Mouse (Mus musculus): ENCODE measurements at regions not wholly inside any gene's neighbourhood (a gene's known extent, or its start where the extent isn't known, plus 50 kb on each side); places are given as distances from the start of the nearest gene placed in this dataset.

DNA sequence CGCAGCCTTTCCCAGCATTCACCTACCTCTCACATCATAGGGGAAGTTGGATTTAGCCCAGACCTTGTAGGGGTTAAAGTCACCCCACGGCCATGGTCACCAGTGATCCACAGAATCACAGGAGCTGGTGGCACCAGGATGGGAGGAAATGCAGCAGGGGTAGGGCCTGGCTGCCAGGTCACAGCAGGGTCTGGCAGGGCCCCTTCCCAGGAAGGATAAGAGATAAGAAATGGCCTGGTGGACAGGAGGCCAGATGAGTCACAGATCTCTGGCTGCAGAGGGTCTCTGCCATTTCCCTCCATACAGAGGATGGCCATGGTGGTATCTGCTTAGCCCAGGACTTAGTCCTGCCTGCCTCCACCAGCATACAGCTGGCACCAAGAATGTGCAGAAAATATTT is 103.0 kb downstream of the Cstad start:
- no peak for DNase-seq

DNA sequence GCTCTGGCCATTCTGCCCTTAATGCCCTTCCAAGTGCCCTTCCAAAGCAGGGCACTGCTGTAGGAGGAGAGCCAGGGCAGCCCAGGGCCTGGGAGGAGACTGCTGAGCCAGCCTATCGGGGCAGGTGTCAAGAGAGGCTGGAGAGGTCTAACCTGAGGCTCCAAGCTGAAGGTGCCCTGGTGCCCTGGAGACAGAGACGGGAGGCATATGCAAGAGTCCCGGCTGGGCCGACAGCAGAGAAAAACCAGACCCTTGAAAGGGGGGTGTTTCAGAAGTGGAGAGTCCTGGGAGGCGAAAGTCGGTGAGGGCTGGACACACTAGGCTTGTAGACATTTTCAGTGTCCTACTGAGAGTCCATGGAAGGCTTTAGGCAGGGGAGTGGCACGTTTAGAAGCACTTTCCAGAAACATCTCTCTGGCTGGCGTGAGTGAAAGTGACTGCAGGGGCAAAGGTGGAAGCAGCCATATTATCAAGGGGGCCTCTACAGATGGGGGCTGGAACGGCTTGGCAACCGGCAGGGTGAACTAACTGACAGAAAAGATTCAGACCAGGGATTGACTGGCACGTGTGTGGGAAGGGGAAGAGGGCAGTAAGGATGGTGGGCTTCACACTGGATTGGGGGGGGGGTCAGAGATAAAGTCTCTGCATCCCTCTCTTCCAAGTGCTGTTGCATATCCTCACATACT is 101.1 kb downstream of the Cstad start:
- no peak for DNase-seq

GRCm38 (mm10) chr2:30695041-30695440 is 100.2 kb downstream of the Cstad start:
- DNase-seq, result no peak

- peak; percentile 79 for DNase-seq
Measured at GRCm38 (mm10) chr2:30693206-30694035, 98.6 kb downstream of the Cstad start.

GRCm38 (mm10) chr2:30692561-30693205 is 97.8 kb downstream of the Cstad start:
- DNase-seq, result peak; percentile 52

DNA sequence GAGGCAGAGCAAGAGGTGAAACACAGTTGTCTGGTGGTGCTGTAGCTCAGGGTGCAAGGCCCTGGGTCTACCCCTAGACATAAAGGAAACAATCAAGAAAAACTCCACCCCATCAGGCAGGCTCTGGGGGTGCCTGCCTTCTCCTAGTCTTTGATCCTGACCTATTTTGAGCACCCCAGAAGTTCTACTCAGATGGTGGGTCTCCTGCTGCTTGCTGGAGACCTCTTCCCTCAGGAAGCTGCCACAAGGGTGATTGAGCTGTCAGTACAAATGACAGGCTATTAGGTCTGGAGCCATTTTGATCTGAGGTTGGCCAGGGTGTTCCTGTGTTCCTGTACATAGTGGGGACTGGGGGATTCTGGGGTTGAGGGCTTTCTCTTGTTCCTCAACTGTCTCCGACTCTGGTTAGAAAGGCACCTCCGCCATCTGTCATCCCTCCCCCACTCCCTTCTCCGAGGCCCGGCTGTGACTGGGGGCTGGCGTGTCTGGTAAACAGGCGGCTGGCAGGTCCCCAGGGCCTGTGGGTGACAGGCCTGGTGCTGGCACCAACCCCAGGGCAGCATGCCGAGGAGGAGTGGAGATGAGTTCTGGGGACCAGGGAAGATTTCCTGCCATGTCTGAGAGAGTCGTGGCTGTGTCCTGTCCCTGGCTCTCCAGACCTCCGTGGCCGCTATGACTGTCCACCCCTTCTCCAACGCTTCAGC is 97.2 kb downstream of the Cstad start:
- DNase-seq, result peak; percentile 89

GRCm38 (mm10) chr2:30690925-30691856 is 96.4 kb downstream of the Cstad start:
- peak; percentile 43 for DNase-seq

DNA sequence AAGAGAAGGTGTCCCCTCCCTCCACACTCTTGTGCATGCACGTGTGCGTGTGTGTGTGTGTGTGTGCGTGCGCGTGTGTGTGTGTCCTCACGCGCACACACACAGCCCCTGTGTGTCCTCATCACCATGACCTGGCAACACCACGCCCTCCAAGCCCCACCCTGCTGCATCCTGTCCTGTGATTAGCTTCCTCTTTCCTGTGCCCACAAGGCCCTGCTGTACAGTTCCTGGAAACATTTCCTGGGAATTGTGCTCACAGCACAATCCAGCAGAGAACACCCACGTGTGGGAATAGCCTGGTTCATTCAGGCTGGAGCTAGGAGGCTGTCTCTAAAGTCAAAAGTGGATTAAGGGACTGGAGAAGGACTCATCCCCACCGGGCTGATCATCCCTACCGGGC is 95.5 kb downstream of the Cstad start:
- DNase-seq, result peak; percentile 73

DNA sequence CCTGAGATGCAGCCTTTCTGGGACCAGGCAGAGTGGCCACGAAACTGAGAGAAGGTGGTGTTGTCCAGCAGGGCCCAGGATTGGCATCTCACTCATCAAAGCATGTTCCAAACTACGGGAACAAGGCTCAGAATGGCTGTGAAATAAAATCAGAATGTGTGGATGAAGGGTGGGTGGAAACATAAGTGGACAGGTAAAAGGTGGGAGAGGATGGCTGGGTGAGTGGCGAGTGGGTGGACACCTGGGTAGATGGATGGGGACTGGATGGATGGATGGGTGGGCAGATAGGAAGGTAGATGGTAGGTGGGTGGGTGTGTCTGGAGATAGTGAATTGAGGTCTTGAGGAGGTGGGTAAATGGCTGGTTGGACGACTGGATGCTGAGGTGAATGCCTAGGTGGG is 93.6 kb downstream of the Cstad start:
- DNase-seq, result no peak

DNA sequence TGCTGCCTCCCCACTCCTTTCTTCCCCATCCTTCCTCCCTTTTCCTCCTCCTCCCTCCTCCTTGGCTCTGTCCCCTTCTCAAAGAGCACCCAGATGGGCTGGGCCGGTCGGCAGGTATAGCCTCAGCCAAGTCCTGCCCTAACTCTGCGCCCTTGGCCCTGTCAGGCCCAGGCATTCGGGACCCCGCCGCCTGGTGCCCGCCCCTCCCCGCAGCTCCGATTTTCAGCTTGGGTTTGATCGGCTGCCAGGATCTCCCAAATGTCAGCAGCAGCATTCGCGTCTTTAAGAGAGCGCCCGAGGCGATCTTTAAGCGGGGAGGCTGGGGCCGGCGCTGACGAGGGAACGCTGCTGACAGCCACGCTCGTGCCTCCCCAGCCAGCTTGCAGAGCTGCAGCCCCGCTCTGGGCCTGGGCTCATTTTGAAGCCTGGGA is 92.3 kb downstream of the Cstad start:
- peak; percentile 71 for DNase-seq

DNA sequence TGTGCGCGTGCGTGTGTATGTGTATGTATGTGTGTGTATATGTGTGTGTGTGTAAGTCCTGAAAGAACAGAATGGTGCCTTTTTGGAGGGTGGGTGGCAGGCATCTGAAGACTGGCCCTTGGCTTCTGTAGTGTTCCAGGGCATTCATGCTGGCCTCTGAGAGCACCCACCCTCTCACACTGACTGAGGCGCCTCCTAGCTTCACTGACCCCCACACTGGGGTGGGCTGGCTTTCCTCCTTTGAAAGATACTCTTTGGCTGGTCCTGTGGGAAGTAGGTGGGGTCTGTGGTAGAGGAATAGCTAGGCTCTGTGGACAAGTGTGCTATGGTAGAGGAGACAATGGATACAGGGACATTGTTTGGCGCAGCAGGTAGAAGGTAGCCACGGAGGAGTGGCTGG is 91.5 kb downstream of the Cstad start:
- no peak for DNase-seq

GRCm38 (mm10) chr2:30685137-30685860 is 90.5 kb downstream of the Cstad start:
- DNase-seq, result peak; percentile 48

- no peak for DNase-seq
Measured at GRCm38 (mm10) chr2:30684461-30684860, 89.6 kb downstream of the Cstad start.

GRCm38 (mm10) chr2:30682146-30682825 is 87.4 kb downstream of the Cstad start:
- DNase-seq, result no peak

DNA sequence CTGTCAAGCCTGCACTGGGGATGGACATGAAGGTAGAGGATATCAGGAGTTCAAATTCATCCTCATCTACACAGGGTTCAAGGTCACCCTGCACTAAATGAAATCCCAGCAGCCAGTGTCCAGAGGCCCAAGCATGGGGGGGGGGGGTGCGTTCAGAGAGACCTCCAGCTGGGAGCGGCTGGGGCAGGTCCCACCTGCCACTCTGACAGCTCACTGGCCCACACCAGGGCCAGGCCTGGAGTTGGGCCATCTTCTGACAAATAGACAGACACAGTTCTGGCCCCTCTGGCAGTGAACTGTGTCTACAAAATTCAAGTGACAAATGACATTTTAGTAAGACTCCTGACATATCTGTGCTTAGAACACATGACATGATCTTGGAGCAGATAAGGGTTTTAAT is 86.8 kb downstream of the Cstad start:
- peak; percentile 46 for DNase-seq

DNA sequence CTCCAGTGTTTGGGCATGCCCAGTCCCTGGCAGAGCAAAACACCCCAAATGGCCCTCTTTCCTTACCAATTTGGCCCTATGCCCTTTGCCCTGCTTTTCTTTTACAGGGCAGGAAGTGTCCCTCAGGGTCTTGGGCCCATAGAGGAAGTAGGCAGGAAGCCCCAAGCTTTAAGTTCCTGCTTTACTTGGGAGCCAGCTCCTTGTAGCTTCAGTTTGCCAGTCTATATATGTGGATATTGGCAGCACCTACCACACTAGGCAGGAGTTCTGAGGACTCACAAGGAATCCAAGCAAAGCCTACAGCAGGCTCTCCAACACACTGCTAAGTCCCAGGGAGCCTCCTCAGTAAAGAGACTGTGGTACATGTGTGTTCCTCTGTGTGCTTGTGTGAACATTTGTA is 84.2 kb downstream of the Cstad start:
- DNase-seq, result no peak

GRCm38 (mm10) chr2:30677498-30677897 is 82.7 kb downstream of the Cstad start:
- no peak for DNase-seq

DNA sequence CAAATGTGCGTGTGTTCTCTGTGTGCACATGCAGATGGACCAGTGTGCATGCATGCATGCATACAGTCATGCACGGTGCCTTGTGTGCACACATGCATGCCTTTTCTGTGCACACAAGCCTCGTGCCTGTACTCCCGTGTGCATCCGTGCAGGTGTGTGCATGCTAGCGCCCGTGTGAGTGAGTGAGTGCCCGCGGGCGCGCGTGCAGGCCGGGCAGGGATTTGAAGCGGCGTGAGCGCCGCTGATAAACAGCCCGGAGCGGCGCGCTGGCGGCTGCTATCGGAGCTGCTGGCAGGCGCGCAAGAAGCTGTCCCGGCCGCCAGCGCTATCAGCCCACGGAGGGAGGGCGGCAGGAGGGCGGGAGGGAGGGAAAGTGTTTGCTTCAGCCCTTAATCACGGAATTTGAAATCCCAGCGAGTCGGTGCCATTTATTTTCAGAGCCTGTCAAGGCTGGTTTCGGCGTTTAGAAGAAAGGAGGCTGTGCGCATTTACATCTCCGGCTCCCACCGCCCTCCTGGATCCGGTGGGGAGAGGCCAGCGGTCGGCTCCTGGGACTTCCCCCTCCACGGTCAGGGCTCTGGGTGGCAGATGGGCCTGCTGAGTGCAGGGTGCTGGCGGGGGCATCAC is 82.1 kb downstream of the Cstad start:
- DNase-seq, result peak; percentile 69

DNA sequence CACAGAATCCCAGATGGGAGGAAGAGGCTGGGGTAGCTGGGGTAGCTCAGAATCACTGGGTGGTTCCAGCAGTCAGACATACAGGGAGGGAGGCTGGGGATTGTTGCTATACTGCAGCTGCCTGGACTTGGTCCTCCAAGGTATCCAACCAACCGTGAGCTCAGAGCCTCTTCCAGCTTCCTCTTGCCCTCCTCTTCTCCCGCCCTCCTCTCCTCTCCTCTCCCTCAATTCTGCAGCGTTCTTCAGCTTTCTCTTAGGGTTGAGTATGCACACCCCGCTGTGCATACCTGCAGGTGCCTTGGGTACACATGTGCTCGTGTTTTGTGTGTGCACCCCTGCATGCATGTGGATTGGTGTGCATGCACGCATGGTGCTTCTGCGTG is 81.6 kb downstream of the Cstad start:
- no peak for DNase-seq

GRCm38 (mm10) chr2:30675839-30676238 is 81.0 kb downstream of the Cstad start:
- no peak for DNase-seq

Data from lung, postnatal 14 days (tissue).